In the genomic region with DNA sequence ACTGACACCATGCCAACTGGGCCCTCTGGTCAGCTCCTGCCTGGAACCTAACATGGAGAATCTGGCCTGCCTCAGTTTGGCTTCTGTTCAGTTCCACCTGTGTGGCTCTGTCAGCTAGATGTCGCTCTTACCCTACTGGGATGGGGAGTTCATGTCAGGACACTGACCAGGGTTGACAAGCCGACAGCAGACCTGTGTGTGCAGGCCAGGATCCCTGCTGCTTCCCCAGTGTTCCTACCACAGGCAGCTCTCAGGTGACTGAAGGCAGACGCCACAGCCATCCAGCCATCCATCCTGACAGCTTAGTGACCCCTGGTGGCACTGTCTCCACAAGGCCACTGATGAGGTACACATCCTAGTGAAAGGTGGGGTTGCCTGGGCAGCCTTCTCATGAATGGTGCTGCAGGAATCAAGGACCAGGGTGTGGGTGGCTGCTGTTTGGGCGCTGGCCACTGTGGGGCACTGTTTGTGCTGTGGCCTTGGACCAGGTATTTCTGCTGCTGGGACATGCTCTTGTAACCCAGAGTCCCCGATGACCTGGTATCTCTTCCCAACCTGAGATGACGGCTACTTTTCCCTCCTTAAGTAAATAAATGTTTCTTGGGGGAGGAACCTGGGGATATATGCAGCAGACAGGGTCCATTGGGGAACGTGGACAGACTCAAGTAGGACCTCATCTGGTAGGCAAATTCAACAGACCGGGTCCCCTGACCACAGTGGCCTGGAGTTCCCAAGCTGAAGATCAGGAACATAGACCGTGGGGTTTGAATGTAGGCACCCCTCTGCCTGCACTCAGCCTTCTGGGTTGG, we compare ENCODE assay signal across 8 mouse cellular contexts. TPM values are rescaled to one million over a fixed set of nuclear protein-coding genes. Genes with fewer than 3 reads are reported as not detected.
DNase-seq lines count a peak whose midpoint lies in the region; ATAC-seq lines count a peak whose summit lies in the region.

No protein-coding gene starts in this region.

- H3K4me3 ChIP-seq in midbrain, embryonic 16.5 days (ENCODE audit: low read depth, low read length): no peak overlapping the region
- no peak overlapping the region for H3K4me3 ChIP-seq in stomach, embryonic 16.5 days (replicated peaks; ENCODE audit: low read length)

- peaks cover 26% of the 10 kb centered on the region for H3K36me3 ChIP-seq in midbrain, embryonic 16.5 days (ENCODE audit: control insufficient read depth, insufficient read depth, low read length)
- H3K36me3 ChIP-seq in stomach, embryonic 16.5 days (ENCODE audit: control insufficient read depth, insufficient read depth, low read length): peaks cover 3% of the 10 kb centered on the region; the same call in 1 of the 2 replicates

- 20% methylated on average over 9 of the region's 9 CpGs for WGBS in midbrain, embryonic 16.5 days
- 21% methylated on average over 9 of the region's 9 CpGs for WGBS in stomach, embryonic 16.5 days

- H3K4me1 ChIP-seq in midbrain, embryonic 16.5 days (ENCODE audit: control insufficient read depth, insufficient read depth, low read length): no peaks in the 10 kb centered on the region; the same call in 1 of the 2 replicates
- peaks cover 4% of the 10 kb centered on the region; the same call in 1 of the 2 replicates for H3K4me1 ChIP-seq in stomach, embryonic 16.5 days (ENCODE audit: control insufficient read depth, insufficient read depth, low read length)

- no peaks in the 10 kb centered on the region for H3K9me3 ChIP-seq in midbrain, embryonic 16.5 days (replicated peaks; ENCODE audit: control insufficient read depth, low read length, poor library complexity, severe bottlenecking)
- H3K9me3 ChIP-seq in stomach, embryonic 16.5 days (replicated peaks; ENCODE audit: control insufficient read depth, low read length): no peaks in the 10 kb centered on the region

- H3K9ac ChIP-seq in midbrain, embryonic 16.5 days (ENCODE audit: low read depth, low read length): no peak overlapping the region; the same call in 1 of the 2 replicates
- peak overlapping the region; percentile 35 for H3K9ac ChIP-seq in stomach, embryonic 16.5 days (ENCODE audit: low read length)

- no peak overlapping the region for H3K4me2 ChIP-seq in midbrain, embryonic 16.5 days (ENCODE audit: low read length)
- no peak overlapping the region for H3K4me2 ChIP-seq in stomach, embryonic 16.5 days (ENCODE audit: low read depth, low read length)

- peak; percentile 47; the same call in 1 of the 2 replicates for ATAC-seq in midbrain, embryonic 16.5 days
- peak; percentile 54 for ATAC-seq in stomach, embryonic 16.5 days (ENCODE audit: insufficient read depth, low FRiP score)

- DNase-seq in ovary, postnatal 14 days (ENCODE audit: low spot score): peak; percentile 61
- DNase-seq in ovary, postnatal 10 days (ENCODE audit: low spot score): no peak
- DNase-seq in cerebellum, postnatal 25 days: peak; percentile 92 to 94
- peak; percentile 57 for DNase-seq in gastrocnemius, postnatal 25 days
- DNase-seq in hindlimb bud, embryonic 11.5 days (ENCODE audit: extremely low spot score, low read depth, low spot score): peak; percentile 22
- peak; percentile 65 for DNase-seq in liver

- no peak overlapping the region for H3K27ac ChIP-seq in midbrain, embryonic 16.5 days (ENCODE audit: low read length)
- H3K27ac ChIP-seq in stomach, embryonic 16.5 days (ENCODE audit: low read length): no peak overlapping the region

- H3K27me3 ChIP-seq in midbrain, embryonic 16.5 days (ENCODE audit: control insufficient read depth, insufficient read depth, low read depth, low read length): no peaks in the 10 kb centered on the region
- no peaks in the 10 kb centered on the region for H3K27me3 ChIP-seq in stomach, embryonic 16.5 days (ENCODE audit: control insufficient read depth, insufficient read depth, low read length)

RNA-seq across cellular contexts. Expression of gene Creld2, which starts 8.7 kb away (rescaled TPM):
- total RNA-seq in gastrocnemius, postnatal 25 days (2021): 1 to 10 TPM; 9.8 to 9.9 TPM
- 60.6 and 66.4 TPM in 2 replicates for polyA plus RNA-seq in midbrain, embryonic 16.5 days (2015; fragmentation: Nextera tagmentation; extraction: Ambion mirVana)
- polyA plus RNA-seq in stomach, embryonic 16.5 days (2015; fragmentation: Nextera tagmentation; extraction: Ambion mirVana): 105 and 128 TPM in 2 replicates

RNA-seq across cellular contexts. Expression of gene Alg12, which starts 9.1 kb away (rescaled TPM):
- total RNA-seq in gastrocnemius, postnatal 25 days (2021): 1 to 10 TPM; 3.5 to 5.2 TPM
- polyA plus RNA-seq in midbrain, embryonic 16.5 days (2015; fragmentation: Nextera tagmentation; extraction: Ambion mirVana): 7.8 and 9.4 TPM in 2 replicates
- polyA plus RNA-seq in stomach, embryonic 16.5 days (2015; fragmentation: Nextera tagmentation; extraction: Ambion mirVana): 13.1 and 14.0 TPM in 2 replicates

RNA-seq across cellular contexts. Expression of gene Pim3, which starts 33.8 kb away (rescaled TPM):
- total RNA-seq in gastrocnemius, postnatal 25 days (2021): 10 to 100 TPM; 20.6 to 22.2 TPM
- polyA plus RNA-seq in midbrain, embryonic 16.5 days (2015; fragmentation: Nextera tagmentation; extraction: Ambion mirVana): 64.7 and 67.5 TPM in 2 replicates
- polyA plus RNA-seq in stomach, embryonic 16.5 days (2015; fragmentation: Nextera tagmentation; extraction: Ambion mirVana): 58.3 and 59.0 TPM in 2 replicates
